Mouse (Mus musculus): ENCODE measurements around the gene Cyb5b.

GRCm38 (mm10) chr8:107209185-107209584 lies 58.7 kb downstream of the Cyb5b start:
- TF ChIP-seq POLR2A (IDR thresholded peaks at IDR 0.05; ENCODE audit: low read depth, low read length) (no peak), CTCF (IDR thresholded peaks at IDR 0.05; ENCODE audit: borderline replicate concordance, insufficient read depth, low read length) (no peak)

Data from embryonic fibroblast, embryonic 13.5 days (primary cell).